Mouse (Mus musculus) T-helper 17 cell (primary cell): Measurements from ENCODE around the gene Ttc19.

ENCODE experiments used
- in situ Hi-C, 2 experiments: fragments of 300-600 bp; cut with MboI, MseI; formaldehyde crosslinking; loops; 1 replicate in 1 of 2; 2 replicates in 1 of 2; pipeline ENCODE4 v1.15.1; 2025; ENCODE audit warnings: high pct_unique_total_duplicates in 2 of 2

The Ttc19 gene

DNA sequence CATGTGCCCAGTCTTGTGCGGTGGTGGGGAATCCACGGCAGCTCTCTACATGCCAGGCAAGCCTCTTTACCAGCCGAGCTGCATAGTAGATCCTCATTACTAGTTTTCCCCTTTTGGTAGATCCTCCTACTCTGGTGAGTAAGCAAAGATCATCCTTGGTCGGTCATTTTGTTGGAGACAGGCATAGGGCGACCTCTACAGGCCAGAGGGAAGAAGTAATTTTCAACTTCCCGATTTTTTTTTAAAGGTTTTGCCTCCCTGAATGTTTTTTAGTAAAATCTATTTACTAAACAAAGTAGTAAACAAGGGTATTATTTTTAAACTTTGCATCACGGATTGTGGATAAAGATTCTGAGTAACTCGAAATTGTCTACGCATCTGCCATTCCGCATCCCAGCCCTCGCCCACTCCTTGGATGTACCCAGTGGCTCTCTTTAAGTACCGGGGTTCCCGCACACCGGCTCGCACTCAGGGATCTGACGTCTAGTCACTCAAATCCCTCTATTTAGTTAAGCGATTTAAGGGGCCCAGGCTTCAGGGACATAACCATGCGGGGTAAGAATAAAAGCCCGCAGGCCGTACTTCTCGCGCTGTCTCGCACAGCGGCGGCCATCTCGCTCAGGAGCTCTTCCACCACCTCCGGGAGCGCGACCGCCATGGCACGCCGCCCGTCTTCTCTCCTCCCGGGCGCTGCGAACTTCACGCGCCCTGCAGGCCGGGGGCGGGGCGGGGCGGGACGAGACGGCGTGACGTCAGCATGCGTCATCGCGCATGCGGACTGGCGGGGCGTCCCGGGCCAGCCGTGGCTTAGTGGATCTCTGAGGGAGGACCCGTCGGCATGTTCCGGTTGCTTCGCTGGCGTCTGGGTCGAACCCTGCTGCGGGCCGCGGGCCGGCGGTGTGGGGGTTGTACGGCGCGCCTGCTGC lies at the start of gene Ttc19, which contains the start of gene Zswim7:
Gene Ttc19 (plus strand): TSS at position 799 of the 926 bp plus-strand sequence.
Gene Zswim7 (minus strand): TSS at position 701 of the 926 bp plus-strand sequence.
- in situ Hi-C loops, result loop anchor here in 1 of 2 experiments (5.0 kb wide), 2 partner anchors 234 to 329 kb away; no protein-coding TSS in a partner anchor

DNA sequence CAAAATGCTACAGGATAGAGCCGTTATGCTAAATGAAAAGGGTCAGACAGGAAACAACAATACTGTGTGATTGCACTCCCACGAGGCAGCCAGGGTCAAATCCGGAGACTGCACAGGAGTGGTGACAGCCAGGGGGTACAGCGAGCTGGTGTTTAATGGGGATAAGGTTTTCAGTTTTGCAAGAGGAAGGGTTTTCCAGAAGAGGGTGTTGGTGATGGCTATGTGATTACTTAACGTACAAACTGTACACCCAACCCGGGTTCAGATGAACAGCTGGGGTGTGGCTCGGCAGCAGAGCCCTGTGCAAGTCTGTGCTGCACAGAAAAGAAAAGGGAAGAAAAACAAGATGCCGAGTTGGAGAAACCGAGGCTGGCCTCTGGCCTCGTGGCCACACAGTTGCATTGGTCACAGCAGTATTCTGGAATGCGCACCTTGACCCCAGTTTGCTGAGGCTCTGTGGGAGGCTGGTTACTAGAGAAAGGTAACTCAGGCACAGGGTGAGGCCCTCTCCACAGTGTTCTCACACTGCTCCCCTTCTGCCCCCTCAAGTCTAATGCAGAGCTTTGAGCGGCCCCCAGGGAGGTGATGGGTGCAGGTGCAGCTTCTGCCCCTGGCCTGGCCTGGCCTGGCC lies 40.5 kb upstream of the Ttc19 start:
- in situ Hi-C loops, result no loop called here

DNA sequence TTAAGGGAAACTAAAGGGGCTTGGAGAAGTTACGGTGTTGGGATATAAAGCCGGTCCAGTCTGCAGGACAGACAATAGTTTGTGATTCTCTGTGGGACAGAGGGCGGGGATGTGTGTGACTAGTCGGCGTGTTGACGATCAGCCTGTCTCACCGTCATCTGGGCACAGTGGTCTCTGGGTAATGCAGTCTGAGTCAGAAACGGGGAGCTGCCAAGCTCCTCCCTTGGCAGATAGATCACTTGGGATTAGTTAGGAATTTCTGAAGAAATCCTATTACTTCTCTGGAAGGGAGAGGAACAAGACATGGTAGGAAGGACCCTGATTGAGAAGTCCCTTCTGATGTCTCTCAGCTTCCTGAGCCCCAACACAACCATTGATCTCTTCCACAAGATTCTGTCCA lies 37.4 kb upstream of the Ttc19 start:
- in situ Hi-C loops, result no loop called here

DNA sequence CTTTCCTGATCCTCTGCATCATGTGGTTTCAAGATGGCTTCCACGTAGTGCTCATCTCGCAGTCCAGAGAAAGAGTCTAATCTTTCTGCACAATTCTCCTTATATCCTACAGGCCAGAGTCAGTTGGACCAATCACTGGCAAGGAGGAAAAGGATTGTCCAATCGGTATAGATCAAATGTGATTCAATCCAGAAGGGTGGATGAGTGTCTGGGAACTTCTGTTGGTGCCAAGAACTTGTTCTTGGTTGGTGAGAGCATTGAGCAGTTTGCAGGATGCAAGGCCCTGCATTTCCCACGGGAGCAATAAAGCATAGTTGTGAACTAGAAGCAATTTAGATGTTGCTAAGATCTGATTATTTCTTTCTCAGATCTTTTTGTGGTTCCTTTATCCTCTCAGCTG lies 36.8 kb upstream of the Ttc19 start:
- in situ Hi-C loops, result no loop called here

DNA sequence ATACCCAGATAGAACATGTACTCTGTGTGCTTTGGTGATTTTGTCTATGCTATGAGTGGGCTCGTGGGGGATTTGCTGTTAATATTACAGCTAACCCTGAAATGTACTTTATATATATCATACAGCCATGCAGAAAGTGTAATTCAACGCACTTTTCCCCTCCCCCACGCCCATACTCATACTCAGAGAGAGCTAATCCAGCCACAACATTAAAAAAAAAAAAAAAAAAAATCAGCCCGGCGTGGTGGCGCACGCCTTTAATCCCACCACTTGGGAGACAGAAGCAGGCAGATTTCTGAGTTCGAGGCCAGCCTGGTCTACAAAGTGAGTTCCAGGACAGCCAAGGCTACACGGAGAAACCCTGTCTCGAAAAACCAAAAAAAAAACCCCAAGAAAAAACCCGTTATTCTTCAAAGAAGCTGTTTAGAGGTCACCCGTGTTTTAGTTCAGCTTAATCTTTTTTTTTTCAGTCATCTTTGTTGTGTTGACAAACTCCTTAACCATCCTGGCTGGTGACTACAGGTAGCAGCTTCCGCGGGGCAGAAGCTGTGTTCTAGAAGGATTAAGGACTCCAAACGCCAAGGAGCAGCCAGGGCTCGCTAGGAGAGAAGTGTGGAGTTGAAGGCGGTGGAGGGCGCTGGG lies 33.4 kb upstream of the Ttc19 start:
- in situ Hi-C loops, result no loop called here

DNA sequence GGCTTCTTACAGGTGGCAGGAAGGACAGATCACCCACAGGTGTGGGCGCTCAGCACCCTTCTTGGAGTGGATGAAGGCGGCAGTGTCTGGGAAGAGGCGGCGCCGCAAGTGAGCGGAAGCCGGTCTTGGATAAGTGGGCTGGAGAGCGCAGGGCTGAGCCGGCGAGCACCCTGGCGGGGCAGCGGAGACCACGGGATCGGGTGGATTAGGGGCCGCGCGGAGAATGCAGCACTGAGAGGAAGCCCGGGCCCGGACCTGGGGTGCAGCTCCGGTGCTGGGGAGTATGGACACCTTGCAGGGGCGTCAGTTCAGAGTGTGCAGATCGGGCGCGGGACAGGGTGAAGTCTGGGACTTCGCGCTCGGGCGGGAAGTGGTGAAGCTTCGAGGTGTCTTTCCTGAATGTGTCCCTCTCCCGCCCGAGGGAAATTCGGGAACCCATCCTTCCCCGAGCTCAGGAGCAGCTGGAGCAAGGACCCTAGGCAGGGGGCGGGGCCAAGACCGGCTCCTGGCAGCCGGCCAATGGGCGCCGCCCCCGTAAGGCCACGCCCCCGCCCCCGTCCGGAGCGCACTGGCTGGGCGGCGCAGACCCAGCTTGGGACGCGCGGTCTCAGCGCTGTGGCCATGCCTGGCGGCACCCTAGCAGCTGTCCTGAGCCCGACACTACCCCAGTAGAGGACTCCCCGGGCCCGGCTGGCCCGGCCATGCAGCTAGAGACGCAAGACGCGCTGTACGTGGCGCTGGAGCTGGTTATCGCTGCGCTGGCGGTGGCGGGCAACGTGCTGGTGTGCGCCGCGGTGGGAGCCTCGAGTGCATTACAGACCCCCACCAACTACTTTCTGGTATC lies 32.6 kb upstream of the Ttc19 start, which contains the start of gene Adora2b:
Gene Adora2b (plus strand): TSS at position 584 of the 844 bp plus-strand sequence.
- in situ Hi-C loops, result no loop called here

DNA sequence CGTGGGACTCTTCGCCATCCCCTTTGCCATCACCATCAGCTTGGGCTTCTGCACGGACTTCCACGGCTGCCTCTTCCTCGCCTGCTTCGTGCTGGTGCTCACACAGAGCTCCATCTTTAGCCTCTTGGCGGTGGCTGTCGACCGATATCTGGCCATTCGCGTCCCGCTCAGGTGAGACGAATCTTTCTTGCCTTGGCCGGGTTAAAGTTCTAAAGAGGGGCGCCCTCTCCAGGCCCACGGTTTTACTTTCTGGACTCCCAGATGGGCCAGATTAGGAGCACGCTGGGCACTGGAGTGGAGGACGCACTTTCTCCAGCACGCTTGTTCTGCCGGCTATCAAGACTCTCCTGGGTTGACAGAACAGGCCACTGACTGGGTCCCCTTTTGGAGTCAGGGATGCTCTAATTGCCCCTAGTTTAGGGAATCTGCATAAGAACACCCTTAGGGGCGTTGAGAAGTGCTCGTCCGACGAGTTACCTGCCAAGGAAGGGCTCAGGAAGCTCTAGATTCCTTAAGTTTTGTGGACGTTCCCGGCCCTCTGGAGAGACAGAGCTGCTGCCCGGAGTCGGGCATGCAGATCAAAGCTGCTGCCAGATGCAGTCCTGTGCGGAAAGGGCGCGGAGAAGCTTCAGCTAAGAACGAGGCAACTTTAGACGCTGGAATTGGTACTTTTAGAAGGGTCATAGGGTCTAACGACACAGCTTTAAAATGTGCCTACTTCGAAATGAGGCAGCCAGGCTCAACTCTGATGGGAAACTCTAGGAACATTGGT lies 31.8 kb upstream of the Ttc19 start:
- in situ Hi-C loops, result no loop called here

DNA sequence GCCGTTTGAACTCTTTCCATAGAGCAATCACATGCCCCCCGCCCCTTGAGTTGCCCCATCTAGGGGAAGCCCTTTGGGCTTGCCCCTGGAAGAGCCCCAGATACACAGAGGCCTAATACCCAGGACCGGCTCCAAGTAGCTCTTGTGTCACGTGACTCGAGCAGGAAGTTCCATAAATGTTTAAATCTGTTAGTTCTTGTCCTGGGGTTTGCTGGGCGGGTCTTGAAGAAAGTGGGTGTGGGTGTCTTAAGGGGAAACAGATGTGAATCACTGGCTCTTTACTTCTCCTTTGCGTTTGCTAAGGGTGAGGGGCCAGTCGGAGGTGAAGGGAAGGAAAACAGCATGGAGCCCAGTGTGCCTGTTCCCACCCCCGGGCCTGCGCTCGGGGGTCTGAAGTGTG lies 30.2 kb upstream of the Ttc19 start:
- in situ Hi-C loops, result no loop called here

DNA sequence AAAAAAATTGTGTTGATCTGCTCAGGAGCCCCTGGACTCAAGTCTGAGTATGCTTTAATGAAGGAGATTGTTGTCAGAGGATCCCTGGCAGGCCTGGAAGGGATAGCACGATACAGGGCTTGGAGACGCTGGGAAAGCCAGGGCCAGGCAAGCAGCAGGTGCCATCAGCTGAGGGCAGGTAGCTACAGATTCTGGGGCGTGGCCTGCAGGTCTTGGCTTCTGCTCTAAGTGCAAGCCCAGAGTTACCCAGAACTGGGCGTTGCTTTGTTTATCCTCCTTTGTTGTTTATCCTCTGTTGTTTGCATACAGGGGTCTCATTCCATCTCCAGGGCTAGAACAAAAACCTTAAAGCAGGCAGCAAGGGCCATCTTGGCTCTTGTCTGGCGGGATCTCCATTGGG lies 27.9 kb upstream of the Ttc19 start:
- in situ Hi-C loops, result no loop called here

DNA sequence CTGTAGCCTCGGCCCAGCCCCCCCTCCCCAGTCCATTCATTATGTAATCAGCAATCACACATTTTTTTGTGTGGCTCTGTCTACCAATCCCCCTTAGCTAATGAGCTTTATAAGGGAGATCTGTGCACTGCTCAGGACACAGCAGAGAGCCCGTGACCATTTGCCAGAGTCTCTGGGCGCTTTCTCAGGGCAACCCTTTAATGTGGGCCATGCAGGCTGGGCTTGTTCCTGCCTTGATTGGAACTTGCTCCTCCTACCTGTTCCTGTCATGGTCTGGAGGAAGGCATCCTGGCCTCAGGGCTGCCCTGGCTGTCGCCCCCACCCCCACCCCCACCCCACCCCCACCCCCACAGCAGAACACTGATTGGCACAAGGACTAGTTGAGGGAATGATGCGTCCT lies 22.1 kb upstream of the Ttc19 start:
- in situ Hi-C loops, result no loop called here

DNA sequence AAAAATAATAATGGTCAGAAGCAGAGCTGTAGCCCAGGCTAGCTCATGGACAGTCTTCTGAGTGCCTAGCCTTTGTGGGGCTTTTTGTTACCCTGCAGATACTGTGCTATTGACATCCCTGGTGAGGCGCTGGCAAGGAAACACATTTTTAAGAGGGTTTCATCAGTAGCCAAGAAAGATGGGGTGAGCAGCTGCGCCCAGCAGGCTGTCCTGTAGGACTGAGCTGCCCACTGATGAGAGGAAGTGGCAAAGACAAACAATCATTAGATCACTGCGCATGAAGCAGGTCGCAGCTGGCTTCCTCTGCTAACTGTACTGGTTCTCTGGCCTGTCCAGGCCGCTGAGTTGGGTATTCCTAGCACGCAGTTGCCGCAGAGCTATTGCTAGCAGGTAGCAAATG lies 17.7 kb upstream of the Ttc19 start:
- in situ Hi-C loops, result loop anchor here in 1 of 2 experiments (10.0 kb wide), 1 partner anchor 219 kb away; no protein-coding TSS in a partner anchor

DNA sequence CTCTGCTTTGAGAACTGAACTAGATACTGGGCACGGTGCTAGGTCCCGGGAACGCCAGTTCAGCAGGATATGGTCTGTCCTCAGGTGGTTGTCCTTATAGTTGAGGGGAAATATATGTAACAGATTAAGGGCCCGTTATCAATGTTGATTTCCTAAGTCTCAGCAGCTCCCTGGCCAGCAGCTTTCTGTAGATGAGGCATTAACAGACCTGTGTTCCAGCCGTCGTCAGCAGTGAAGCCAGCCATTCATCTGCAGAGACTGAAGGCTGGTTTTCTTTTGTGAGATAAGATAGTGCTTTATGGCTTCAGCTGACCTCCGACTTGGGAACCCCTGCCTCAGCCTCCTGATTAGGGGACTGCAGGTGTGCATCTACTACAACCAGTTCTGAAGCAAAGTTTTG lies 17.3 kb upstream of the Ttc19 start:
- in situ Hi-C loops, result loop anchor here in 1 of 2 experiments (10.0 kb wide), 1 partner anchor 219 kb away; no protein-coding TSS in a partner anchor

DNA sequence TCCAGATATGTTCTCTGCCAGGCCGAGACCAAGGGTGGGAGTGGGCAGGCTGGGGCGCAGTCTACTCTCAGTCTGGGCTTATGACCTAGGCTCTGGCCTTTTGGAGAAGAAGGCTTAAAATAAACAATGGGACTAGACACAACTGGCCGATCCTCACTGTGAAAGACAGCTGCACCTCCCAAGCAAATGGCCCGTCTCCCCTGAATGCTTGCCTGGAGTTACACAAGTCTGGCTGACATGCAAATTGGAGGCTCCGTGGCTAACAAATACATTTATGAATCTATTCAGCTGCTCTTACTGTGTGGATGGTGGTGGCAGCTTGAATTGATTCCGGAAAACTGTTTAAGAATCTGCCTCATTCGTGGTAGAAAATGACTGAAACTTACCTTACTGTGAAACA lies 15.6 kb upstream of the Ttc19 start:
- in situ Hi-C loops, result loop anchor here in 1 of 2 experiments (10.0 kb wide), 1 partner anchor 221 kb away; no protein-coding TSS in a partner anchor

DNA sequence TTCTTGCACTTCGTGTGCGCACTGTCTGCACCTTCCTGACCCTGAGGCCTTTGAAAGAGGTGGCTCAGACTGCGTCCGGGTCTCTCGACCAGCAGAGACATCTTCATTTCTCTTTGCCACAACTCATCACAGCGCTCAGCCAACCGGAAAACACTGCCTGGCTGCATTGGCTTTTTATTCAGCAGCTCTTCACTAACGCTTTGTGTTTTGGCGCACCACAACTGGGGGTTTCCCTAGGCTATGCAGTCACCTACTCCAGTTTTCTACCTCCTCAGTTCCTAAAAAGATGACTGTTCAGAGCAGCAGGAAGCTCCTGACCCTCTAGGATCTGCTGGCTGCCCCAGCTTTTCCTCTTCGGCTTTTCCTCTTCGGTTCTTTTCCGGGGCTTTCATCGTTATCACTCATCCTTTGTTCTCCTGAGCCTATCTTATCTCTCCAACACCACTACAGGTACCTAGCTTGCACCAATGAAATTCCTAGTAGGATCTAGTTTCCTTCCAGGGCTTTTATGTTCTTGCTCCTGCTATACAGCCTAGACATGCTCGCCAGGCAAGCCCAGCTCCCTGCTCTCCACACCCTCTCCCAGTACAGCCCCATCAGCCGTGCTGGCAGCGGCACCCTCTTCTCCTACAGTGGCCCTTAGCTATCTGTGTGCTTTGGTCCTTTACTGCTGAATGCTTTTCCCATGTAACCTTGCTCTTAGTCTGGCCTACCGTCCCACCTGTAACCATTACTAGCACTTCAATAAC lies 14.6 kb upstream of the Ttc19 start:
- in situ Hi-C loops, result loop anchor here in 1 of 2 experiments (10.0 kb wide), 1 partner anchor 222 kb away; no protein-coding TSS in a partner anchor

DNA sequence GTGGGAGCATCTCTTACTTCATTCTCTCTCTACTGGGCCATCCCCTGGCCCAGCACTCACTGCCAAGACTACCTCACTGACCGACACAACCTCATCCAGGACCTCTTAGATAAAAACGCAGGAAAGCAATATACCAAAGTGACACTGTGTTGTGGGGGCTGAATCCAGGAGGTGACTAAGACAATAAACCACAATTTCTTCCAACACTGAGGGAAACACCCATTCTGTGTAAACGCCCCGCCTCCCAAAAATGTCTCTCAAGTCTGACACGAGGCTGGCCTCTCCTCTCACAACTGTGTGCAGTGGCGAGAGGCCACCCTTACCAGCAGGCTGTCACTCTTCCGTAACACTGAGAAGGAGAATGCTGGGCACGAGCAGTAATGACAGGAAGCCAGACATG lies 12.9 kb upstream of the Ttc19 start:
- in situ Hi-C loops, result loop anchor here in 1 of 2 experiments (10.0 kb wide), 1 partner anchor 224 kb away; no protein-coding TSS in a partner anchor

DNA sequence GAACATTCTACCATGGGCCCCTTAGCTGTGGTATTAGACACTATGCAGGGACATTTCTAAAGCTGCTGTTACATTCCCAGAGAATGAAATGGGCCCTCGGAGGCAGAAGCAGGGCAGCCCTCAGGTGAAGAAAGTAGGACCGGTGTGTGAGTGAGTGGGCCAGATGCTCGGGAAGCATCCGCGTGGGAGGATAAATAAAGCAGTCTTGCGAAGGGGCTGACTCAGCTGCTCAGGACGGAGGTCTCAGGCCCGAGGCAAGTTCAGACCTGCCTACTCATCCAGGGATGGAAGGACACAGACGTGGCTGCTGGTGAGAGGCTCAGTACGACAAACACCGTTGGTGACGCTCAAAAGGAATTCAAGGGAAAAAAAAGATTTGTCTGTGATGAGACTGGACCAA lies 12.2 kb upstream of the Ttc19 start:
- in situ Hi-C loops, result loop anchor here in 1 of 2 experiments (10.0 kb wide), 1 partner anchor 224 kb away; no protein-coding TSS in a partner anchor

DNA sequence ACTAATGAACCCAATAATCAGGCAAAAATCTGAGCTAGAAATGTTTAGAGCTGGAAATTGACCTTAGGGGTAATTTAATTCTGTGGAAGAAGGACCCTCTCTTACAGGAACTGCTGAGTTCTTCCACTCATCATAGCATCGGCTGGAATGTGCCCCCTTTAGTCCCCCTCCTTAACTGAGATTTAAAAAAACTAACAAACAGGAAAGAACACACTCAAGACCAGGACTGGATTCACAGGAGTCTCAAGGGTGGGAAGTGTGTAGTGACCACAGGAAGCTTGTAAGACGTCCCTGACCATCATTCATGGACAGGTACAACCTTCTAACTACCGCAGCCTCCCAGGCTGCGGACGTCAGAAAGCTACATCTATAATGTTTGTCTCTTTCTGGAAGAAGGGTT lies 10.4 kb upstream of the Ttc19 start:
- in situ Hi-C loops, result no loop called here

DNA sequence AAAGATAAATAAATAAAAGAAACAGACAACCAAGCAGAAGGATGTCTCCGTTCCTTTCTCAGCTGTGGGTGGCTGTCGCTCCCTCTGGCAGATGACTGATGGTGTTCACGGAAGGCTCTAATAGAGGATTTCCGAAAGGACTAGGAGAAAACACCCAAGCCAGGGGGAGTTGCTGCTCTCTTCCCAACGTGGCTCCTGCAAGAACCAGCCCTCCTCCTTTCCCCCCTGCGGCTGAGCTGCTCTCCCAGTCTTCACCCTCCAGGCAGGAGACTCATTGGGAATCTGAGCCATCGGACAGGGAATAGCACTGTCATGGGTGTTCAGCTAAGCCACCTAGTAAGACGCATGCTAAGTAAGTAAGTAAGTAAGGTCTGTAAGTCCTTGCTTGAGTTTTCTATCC lies 4.2 kb upstream of the Ttc19 start:
- in situ Hi-C loops, result loop anchor here (5.0 kb wide), 2 partner anchors 150 to 230 kb away; no protein-coding TSS in a partner anchor

DNA sequence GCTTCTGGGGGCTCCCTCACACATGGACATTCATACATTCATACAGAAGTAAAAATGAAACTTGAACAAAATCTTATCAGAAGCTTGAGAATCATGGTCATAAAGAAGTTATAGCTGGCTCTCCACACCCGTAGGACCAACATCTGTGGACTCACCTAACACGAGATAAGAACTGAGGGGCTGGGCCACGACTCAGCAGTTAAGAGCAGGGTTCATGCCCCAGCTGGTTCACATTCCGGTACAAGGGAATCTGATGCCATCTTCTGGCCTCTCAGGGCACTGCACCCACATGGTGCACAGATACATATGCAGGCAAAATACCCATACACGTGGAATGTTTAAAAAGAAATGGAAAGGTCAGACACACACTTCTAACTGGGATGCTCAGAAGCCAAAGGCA lies 3.2 kb upstream of the Ttc19 start:
- in situ Hi-C loops, result loop anchor here (5.0 kb wide), 2 partner anchors 151 to 231 kb away; no protein-coding TSS in a partner anchor
